Mouse (Mus musculus) cerebellum, postnatal 10 days (tissue): ENCODE results near the gene Cacng4.

Experiments used
- DNase-seq, 2 experiments: peaks; one replicate each; pipeline ENCODE4 v3.0.0; 2021; ENCODE audit warnings: mixed read lengths in 2 of 2

Gene Cacng4

GRCm38 (mm10) chr11:107714368-107714767 is 80.0 kb downstream of the Cacng4 start:
- DNase-seq: no peak

- DNase-seq: no peak
Observed at GRCm38 (mm10) chr11:107710379-107710778, 84.0 kb downstream of the Cacng4 start.

- DNase-seq: peak in 1 of 2 experiments; percentile 48
Observed at GRCm38 (mm10) chr11:107707897-107708610, 86.3 kb downstream of the Cacng4 start.

- DNase-seq: peak; percentile 53 to 60
Observed at GRCm38 (mm10) chr11:107705476-107706074, 88.8 kb downstream of the Cacng4 start.

GRCm38 (mm10) chr11:107705060-107705459 is 89.3 kb downstream of the Cacng4 start:
- DNase-seq: no peak

GRCm38 (mm10) chr11:107703272-107704134 is 90.9 kb downstream of the Cacng4 start:
- peak; percentile 48 to 50 for DNase-seq

- no peak for DNase-seq
Observed at GRCm38 (mm10) chr11:107699967-107700366, 94.4 kb downstream of the Cacng4 start.

- DNase-seq: no peak
Observed at GRCm38 (mm10) chr11:107693338-107693737, 101.0 kb downstream of the Cacng4 start.

- peak; percentile 43 to 53 for DNase-seq
Observed at GRCm38 (mm10) chr11:107691569-107691968, 102.8 kb downstream of the Cacng4 start.

- DNase-seq: no peak
Observed at GRCm38 (mm10) chr11:107688480-107688879, 105.9 kb downstream of the Cacng4 start.

- DNase-seq: no peak
Observed at GRCm38 (mm10) chr11:107686290-107686689, 108.1 kb downstream of the Cacng4 start.

GRCm38 (mm10) chr11:107683544-107684465 is 110.6 kb downstream of the Cacng4 start:
- peak; percentile 26 to 47 for DNase-seq

GRCm38 (mm10) chr11:107682694-107683355 is 111.5 kb downstream of the Cacng4 start:
- DNase-seq: no peak
